Comparison of ENCODE assay signal across 8 mouse cellular contexts in genomic region chr12:80001794-80002193, GRCm38 (mm10).
A peak's percentile ranks its signal among the peaks of the same experiment; 100 is the strongest.
DNase-seq lines count a peak whose midpoint lies in the region; ATAC-seq lines count a peak whose summit lies in the region.

No protein-coding gene starts in this region.

- H3K27ac ChIP-seq in kidney, embryonic 16.5 days (ENCODE audit: low read length): peak overlapping the region; percentile 86
- H3K27ac ChIP-seq in macrophage: peak overlapping the region; percentile 63

- WGBS in kidney, embryonic 16.5 days: 43% methylated on average over 2 of the region's 2 CpGs
- 15% methylated on average over 2 of the region's 2 CpGs for WGBS in macrophage (ENCODE audit: missing documents)

- H3K36me3 ChIP-seq in kidney, embryonic 16.5 days (ENCODE audit: insufficient read depth, low read length): no peaks in the 10 kb centered on the region
- H3K36me3 ChIP-seq in macrophage (ENCODE audit: inconsistent target): no peaks in the 10 kb centered on the region

- peak; percentile 69 for DNase-seq in left cerebral cortex, postnatal 4 days
- DNase-seq in left cerebral cortex, adult 9 months (ENCODE audit: low spot score in 2 of 2): no peak
- DNase-seq in gastrocnemius, postnatal 4 days (ENCODE audit: low spot score in 2 of 2): no peak

- no peak overlapping the region for H3K4me2 ChIP-seq in kidney, embryonic 16.5 days (replicated peaks; ENCODE audit: low read depth, low read length)

- ATAC-seq in granulocyte monocyte progenitor cell, adult 5-6 weeks (replicated peaks; ENCODE audit: poor library complexity, severe bottlenecking): peak; percentile 72
- ATAC-seq in kidney, embryonic 16.5 days (ENCODE audit: low FRiP score, low TSS enrichment): peak; percentile 73
- ATAC-seq in monocyte, adult 5-6 weeks (replicated peaks; ENCODE audit: insufficient number of reproducible peaks, low FRiP score, low TSS enrichment, poor library complexity, severe bottlenecking): no peak
- no peak for ATAC-seq in frontal cortex, adult (ENCODE audit: low TSS enrichment)

- H3K4me3 ChIP-seq in kidney, embryonic 16.5 days (ENCODE audit: low read length): no peak overlapping the region
- H3K4me3 ChIP-seq in macrophage (ENCODE audit: inconsistent target): no peak overlapping the region

- peaks cover 27% of the 10 kb centered on the region for H3K4me1 ChIP-seq in kidney, embryonic 16.5 days (ENCODE audit: insufficient read depth, low read length)

- H3K79me2 ChIP-seq in macrophage (ENCODE audit: inconsistent target): no peaks in the 10 kb centered on the region

- H3K9me3 ChIP-seq in kidney, embryonic 16.5 days (ENCODE audit: low read length): no peaks in the 10 kb centered on the region

- intact Hi-C loops in left cerebral cortex, postnatal 4 days (cut with DNase I): no loop called here

- no peaks in the 10 kb centered on the region for H3K27me3 ChIP-seq in kidney, embryonic 16.5 days (ENCODE audit: insufficient read depth, low read length)

- H3K9ac ChIP-seq in kidney, embryonic 16.5 days (replicated peaks; ENCODE audit: low read length): no peak overlapping the region

Comparison
In these comparisons a context has a peak if more than half of its experiments do, and no peak if none do; other contexts are left out.
1. ATAC-seq: peak in granulocyte monocyte progenitor cell, adult 5-6 weeks (single experiment) and kidney, embryonic 16.5 days (single experiment); none in monocyte, adult 5-6 weeks (single experiment) and frontal cortex, adult (single experiment).